Mouse (Mus musculus): ENCODE measurements around the gene Tusc2. TPM values are rescaled to one million over a fixed set of nuclear protein-coding genes. Genes with fewer than 3 reads are reported as not detected.
"Not testable (repeated sequence)": the region's sequence is repeated elsewhere in the genome, so short reads cannot be mapped to it uniquely, and the experiment has no call there.

The Tusc2 gene
- polyA plus RNA-seq, 1 experiment from 2014 or later: 46.5 TPM

GRCm38 (mm10) chr9:107571534-107572326, 8.7 kb downstream of the Tusc2 start:
- Histone ChIP-seq H3K27me3 (no peaks in the 10 kb centered on the region), H3K4me2 (replicated peaks) (peak overlapping the region; percentile 89), H3K9me3 (no peaks in the 10 kb centered on the region), H3K27ac (no peak overlapping the region), H3K4me1 (peaks cover 56% of the 10 kb centered on the region), H3K4me3 (peak overlapping the region; percentile 73), H3K36me3 (peaks cover 47% of the 10 kb centered on the region), H3K9ac (peak overlapping the region; percentile 83; the same call in 1 of the 2 replicates)
- 95% methylated on average over 22 of the region's 22 CpGs for WGBS
- ATAC-seq (ENCODE audit: low FRiP score, low read depth): no peak

GRCm38 (mm10) chr9:107572327-107572662, 9.2 kb downstream of the Tusc2 start:
- Histone ChIP-seq H3K9ac (no peak overlapping the region), H3K9me3 (no peaks in the 10 kb centered on the region), H3K4me3 (no peak overlapping the region), H3K27ac (no peak overlapping the region), H3K4me2 (replicated peaks) (no peak overlapping the region), H3K36me3 (peaks cover 47% of the 10 kb centered on the region), H3K27me3 (no peaks in the 10 kb centered on the region), H3K4me1 (peaks cover 56% of the 10 kb centered on the region)
- 94% methylated on average over 2 of the region's 2 CpGs for WGBS
- no peak for ATAC-seq (ENCODE audit: low FRiP score, low read depth)

- H3K4me1 ChIP-seq: peaks cover 56% of the 10 kb centered on the region
- not testable (repeated sequence) for H3K4me3 ChIP-seq; H3K9ac ChIP-seq; ATAC-seq (ENCODE audit: low FRiP score, low read depth); H3K27ac ChIP-seq; H3K27me3 ChIP-seq; H3K4me2 ChIP-seq (replicated peaks); H3K9me3 ChIP-seq
- peaks cover 47% of the 10 kb centered on the region for H3K36me3 ChIP-seq
- WGBS: 87% methylated on average over 6 of the region's 6 CpGs
Measured at GRCm38 (mm10) chr9:107573774-107574173, 10.7 kb downstream of the Tusc2 start.

GRCm38 (mm10) chr9:107575579-107576356, 12.7 kb downstream of the Tusc2 start:
- no peaks in the 10 kb centered on the region for H3K27me3 ChIP-seq
- peaks cover 41% of the 10 kb centered on the region for H3K36me3 ChIP-seq
- H3K4me3 ChIP-seq: no peak overlapping the region
- no peaks in the 10 kb centered on the region for H3K9me3 ChIP-seq
- ATAC-seq (ENCODE audit: low FRiP score, low read depth): no peak
- H3K4me1 ChIP-seq: peaks cover 61% of the 10 kb centered on the region
- peak overlapping the region; percentile 71; the same call in 1 of the 2 replicates for H3K27ac ChIP-seq
- peak overlapping the region; percentile 70; the same call in 1 of the 2 replicates for H3K4me2 ChIP-seq (replicated peaks)
- 76% methylated on average over 14 of the region's 14 CpGs for WGBS
- H3K9ac ChIP-seq: no peak overlapping the region

GRCm38 (mm10) chr9:107576357-107577107, 13.5 kb downstream of the Tusc2 start, which contains the start of gene Hyal1:
Hyal1 (plus strand) TSS chr9:107576927.
- Histone ChIP-seq H3K4me3 (peak within 1 kb of the TSS; percentile 46), H3K27ac (peak within 1 kb of the TSS; percentile 71), H3K9me3 (no peaks in the 10 kb centered on the region), H3K9ac (peak within 1 kb of the TSS; percentile 67), H3K4me2 (replicated peaks) (peak within 1 kb of the TSS; percentile 70), H3K36me3 (peaks cover 33% of the 10 kb centered on the region), H3K27me3 (no peaks in the 10 kb centered on the region), H3K4me1 (peaks cover 60% of the 10 kb centered on the region)
- ATAC-seq (ENCODE audit: low FRiP score, low read depth): peak; percentile 66
- 17% methylated on average over 16 of the region's 16 CpGs for WGBS

- H3K4me2 ChIP-seq (replicated peaks): peak overlapping the region; percentile 70
- H3K27ac ChIP-seq: no peak overlapping the region
- no peaks in the 10 kb centered on the region for H3K9me3 ChIP-seq
- no peak for ATAC-seq (ENCODE audit: low FRiP score, low read depth)
- peaks cover 61% of the 10 kb centered on the region for H3K4me1 ChIP-seq
- 88% methylated on average over 10 of the region's 10 CpGs for WGBS
- H3K36me3 ChIP-seq: peaks cover 23% of the 10 kb centered on the region
- no peak overlapping the region for H3K4me3 ChIP-seq
- no peaks in the 10 kb centered on the region for H3K27me3 ChIP-seq
- peak overlapping the region; percentile 36; the same call in 1 of the 2 replicates for H3K9ac ChIP-seq
Measured at GRCm38 (mm10) chr9:107577871-107578270, 14.8 kb downstream of the Tusc2 start.

- H3K36me3 ChIP-seq: peaks cover 23% of the 10 kb centered on the region
- WGBS: 70% methylated on average over 3 of the region's 3 CpGs
- H3K27me3 ChIP-seq: no peaks in the 10 kb centered on the region
- no peak for ATAC-seq (ENCODE audit: low FRiP score, low read depth)
- peak within 1 kb of the TSS; percentile 88 for H3K4me2 ChIP-seq (replicated peaks)
- peak within 1 kb of the TSS; percentile 79 for H3K9ac ChIP-seq
- H3K9me3 ChIP-seq: no peaks in the 10 kb centered on the region
- H3K4me3 ChIP-seq: no peak within 1 kb of the TSS
- H3K4me1 ChIP-seq: peaks cover 61% of the 10 kb centered on the region
- peak within 1 kb of the TSS; percentile 86; the same call in 1 of the 2 replicates for H3K27ac ChIP-seq
Measured at GRCm38 (mm10) chr9:107578587-107578986, 15.5 kb downstream of the Tusc2 start, which contains the start of gene Naa80. Naa80 (plus strand) TSS chr9:107578887.

- WGBS: 93% methylated on average over 14 of the region's 14 CpGs
- peak overlapping the region; percentile 79; the same call in 1 of the 2 replicates for H3K9ac ChIP-seq
- peak overlapping the region; percentile 86; the same call in 1 of the 2 replicates for H3K27ac ChIP-seq
- peak overlapping the region; percentile 88 for H3K4me2 ChIP-seq (replicated peaks)
- no peaks in the 10 kb centered on the region for H3K27me3 ChIP-seq
- ATAC-seq (ENCODE audit: low FRiP score, low read depth): no peak
- peaks cover 61% of the 10 kb centered on the region for H3K4me1 ChIP-seq
- H3K9me3 ChIP-seq: no peaks in the 10 kb centered on the region
- H3K36me3 ChIP-seq: peaks cover 25% of the 10 kb centered on the region
- no peak overlapping the region for H3K4me3 ChIP-seq
Measured at GRCm38 (mm10) chr9:107579023-107579900, 16.2 kb downstream of the Tusc2 start.

GRCm38 (mm10) chr9:107580501-107581317, 17.7 kb downstream of the Tusc2 start, which contains the start of gene Hyal3:
Hyal3 (plus strand) TSS chr9:107580818.
- WGBS: under 1% methylated on average over 32 of the region's 32 CpGs
- Histone ChIP-seq H3K27me3 (no peaks in the 10 kb centered on the region), H3K9ac (peak within 1 kb of the TSS; percentile 79), H3K4me2 (replicated peaks) (peak within 1 kb of the TSS; percentile 88), H3K4me3 (peak within 1 kb of the TSS; percentile 65), H3K27ac (peak within 1 kb of the TSS; percentile 86), H3K36me3 (peaks cover 24% of the 10 kb centered on the region), H3K9me3 (no peaks in the 10 kb centered on the region), H3K4me1 (peaks cover 61% of the 10 kb centered on the region)
- ATAC-seq (ENCODE audit: low FRiP score, low read depth): peak; percentile 82

GRCm38 (mm10) chr9:107581584-107581983, 18.5 kb downstream of the Tusc2 start:
- peaks cover 52% of the 10 kb centered on the region for H3K4me1 ChIP-seq
- H3K4me3 ChIP-seq: peak overlapping the region; percentile 65
- H3K36me3 ChIP-seq: peaks cover 24% of the 10 kb centered on the region
- ATAC-seq (ENCODE audit: low FRiP score, low read depth): no peak
- H3K4me2 ChIP-seq (replicated peaks): peak overlapping the region; percentile 88
- peak overlapping the region; percentile 86; the same call in 1 of the 2 replicates for H3K27ac ChIP-seq
- no peaks in the 10 kb centered on the region for H3K27me3 ChIP-seq
- peak overlapping the region; percentile 79 for H3K9ac ChIP-seq
- H3K9me3 ChIP-seq: no peaks in the 10 kb centered on the region
- 77% methylated on average over 4 of the region's 4 CpGs for WGBS

Data from limb, embryonic 13.5 days (tissue).